9 mouse cellular contexts compared by ENCODE assay signal in the genomic region with DNA sequence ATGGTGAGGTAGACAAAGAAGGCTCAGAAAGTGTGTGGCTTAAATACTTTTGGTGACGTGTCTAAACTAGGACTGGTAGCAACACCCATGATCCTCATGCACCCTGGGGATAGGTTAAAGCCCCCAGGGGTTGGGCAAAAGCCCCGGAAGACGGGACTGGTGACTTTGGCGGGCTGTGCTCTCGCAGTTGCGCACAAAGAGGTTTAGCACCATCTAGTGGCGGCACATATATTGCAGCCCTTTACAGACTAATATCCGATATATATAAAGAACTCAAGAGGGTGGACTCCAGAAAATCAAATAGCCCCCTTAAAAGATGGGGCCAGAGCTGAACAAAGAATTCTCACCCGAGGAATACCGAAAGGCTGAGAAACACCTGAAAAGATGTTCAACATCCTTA. TPM values are rescaled to one million over a fixed set of nuclear protein-coding genes. Genes with fewer than 3 reads are reported as not detected.
DNase-seq lines count a peak whose midpoint lies in the region; ATAC-seq and TF ChIP-seq lines count a peak whose summit lies in the region.
"Not testable (repeated sequence)": the region's sequence is repeated elsewhere in the genome, so short reads cannot be mapped to it uniquely, and the experiment has no call there.
"Had no signal": no experiment of that assay in that cellular context is flagged by ENCODE, and none has a peak within 500 bp of the region (broad histone marks: within the 10 kb centered on the region; RNA-seq: fewer than 3 reads in every experiment).

No protein-coding gene starts in this region.

- not testable (repeated sequence) for H3K4me2 ChIP-seq in liver, embryonic 14.5 days (ENCODE audit: low read depth); neural tube, embryonic 11.5 days (ENCODE audit: low read depth)

- WGBS in forebrain, embryonic 10.5 days = 3% methylated on average over 10 of the region's 10 CpGs
- WGBS in liver, embryonic 14.5 days (ENCODE audit: insufficient replicate concordance) = 3% methylated on average over 9 of the region's 10 CpGs
- 2% methylated on average over 9 of the region's 10 CpGs for WGBS in neural tube, embryonic 11.5 days

- not testable (repeated sequence) for H3K27ac ChIP-seq in forebrain, embryonic 10.5 days; liver, embryonic 14.5 days; neural tube, embryonic 11.5 days (ENCODE audit: low read depth, low read length)

- H3K9me3 ChIP-seq in E14TG2a.4 (ENCODE audit: low read length); forebrain, embryonic 10.5 days; liver, embryonic 14.5 days (ENCODE audit: control insufficient read depth, low read length); neural tube, embryonic 11.5 days (ENCODE audit: control insufficient read depth, low read length): not testable (repeated sequence)

- not testable (repeated sequence) for H3K4me1 ChIP-seq in E14TG2a.4 (replicated peaks; ENCODE audit: low read depth, low read length); forebrain, embryonic 10.5 days; liver, embryonic 14.5 days (replicated peaks; ENCODE audit: control insufficient read depth in 2 of 2, insufficient read depth in 2 of 2, low read length in 1 of 2); neural tube, embryonic 11.5 days (ENCODE audit: control insufficient read depth, insufficient read depth, low read length)

- DNase-seq in c-Kit-positive CD71-positive TER-119-positive erythroid progenitor cells, embryonic 14.5 days (ENCODE audit: low spot score) = peak; percentile 31
- DNase-seq in forebrain, embryonic 10.5 days (ENCODE audit: extremely low spot score, low spot score) = peak; percentile 61
- peak; percentile 46 to 63 for DNase-seq in heart, postnatal 10 days
- peak; percentile 70 to 73 for DNase-seq in kidney, postnatal 4 days
- DNase-seq in liver, embryonic 14.5 days (ENCODE audit: low read depth in 3 of 3, low spot score in 3 of 3) = peak; percentile 16 to 34 (median 28)
- peak; percentile 64 for DNase-seq in neural tube, embryonic 11.5 days (ENCODE audit: low spot score)
- DNase-seq in thymus, adult 18-20 months = peak; percentile 14 to 30

- TF ChIP-seq CTCF in E14TG2a.4 (conservative IDR thresholded peaks at IDR 0.05; ENCODE audit: low read length) = peak; percentile 53
- TF ChIP-seq CTCF in liver, embryonic 14.5 days (IDR thresholded peaks at IDR 0.05; ENCODE audit: low read depth) = peak; percentile 73

- not testable (repeated sequence) for ATAC-seq in liver, embryonic 14.5 days (ENCODE audit: insufficient read depth); neural tube, embryonic 11.5 days (ENCODE audit: insufficient read depth, low FRiP score, low TSS enrichment)

- not testable (repeated sequence) for H3K9ac ChIP-seq in liver, embryonic 14.5 days (replicated peaks); neural tube, embryonic 11.5 days (ENCODE audit: low read length)

- intact Hi-C loops in heart, postnatal 10 days (cut with DNase I) = loop anchor here (2.0 to 5.0 kb wide), 2 partner anchors 80 to 122 kb away; no protein-coding TSS in a partner anchor

- not testable (repeated sequence) for H3K27me3 ChIP-seq in E14TG2a.4 (ENCODE audit: insufficient read depth, low read length); forebrain, embryonic 10.5 days (ENCODE audit: poor library complexity, severe bottlenecking); liver, embryonic 14.5 days (ENCODE audit: control insufficient read depth, insufficient read depth, low read length); neural tube, embryonic 11.5 days (ENCODE audit: control insufficient read depth, insufficient read depth, low read length)

- not testable (repeated sequence) for H3K4me3 ChIP-seq in E14TG2a.4 (replicated peaks; ENCODE audit: low read length); forebrain, embryonic 10.5 days; liver, embryonic 14.5 days (ENCODE audit: insufficient read depth in 1 of 2, low read depth in 2 of 2, low read length in 2 of 2); neural tube, embryonic 11.5 days (ENCODE audit: low read depth, low read length)

- not testable (repeated sequence) for TF ChIP-seq EP300 in liver, embryonic 14.5 days (IDR thresholded peaks at IDR 0.05; ENCODE audit: low read depth)

- not testable (repeated sequence) for H3K36me3 ChIP-seq in E14TG2a.4 (ENCODE audit: insufficient read depth, low read length); forebrain, embryonic 10.5 days (replicated peaks); liver, embryonic 14.5 days (replicated peaks; ENCODE audit: control insufficient read depth, insufficient read depth, low read depth); neural tube, embryonic 11.5 days (ENCODE audit: control insufficient read depth, insufficient read depth, low read length)

RNA-seq across cellular contexts. Expression of a gene that starts 12.3 kb away (rescaled TPM):
- polyA plus RNA-seq in forebrain, embryonic 10.5 days (2016; fragmentation: Nextera tagmentation; extraction: Ambion mirVana) = not detected in 2 replicates
- total RNA-seq in heart, postnatal 10 days (2021) = not detected
- polyA plus RNA-seq in liver, embryonic 14.5 days (2012; rRNA removed) = not detected in 2 replicates
- not detected in 2 replicates for polyA plus RNA-seq in liver, embryonic 14.5 days (2014; fragmentation: Nextera tagmentation; extraction: Ambion mirVana)
- polyA plus RNA-seq in neural tube, embryonic 11.5 days (2014; fragmentation: Nextera tagmentation; extraction: Ambion mirVana) = not detected in 2 replicates
- total RNA-seq: layer of hippocampus, postnatal 36 days had no signal

RNA-seq across cellular contexts. Expression of a gene that starts 37.1 kb away (rescaled TPM):
- not detected in 2 replicates for polyA plus RNA-seq in forebrain, embryonic 10.5 days (2016; fragmentation: Nextera tagmentation; extraction: Ambion mirVana)
- total RNA-seq in heart, postnatal 10 days (2021) = not detected
- not detected in 2 replicates for polyA plus RNA-seq in liver, embryonic 14.5 days (2012; rRNA removed)
- not detected in 2 replicates for polyA plus RNA-seq in liver, embryonic 14.5 days (2014; fragmentation: Nextera tagmentation; extraction: Ambion mirVana)
- polyA plus RNA-seq in neural tube, embryonic 11.5 days (2014; fragmentation: Nextera tagmentation; extraction: Ambion mirVana) = not detected in 2 replicates
- total RNA-seq: layer of hippocampus, postnatal 36 days had no signal
